Mouse (Mus musculus) liver, embryonic 14.5 days (tissue): ENCODE data around the gene Phactr4. TPM values are rescaled to one million over a fixed set of nuclear protein-coding genes. Genes with fewer than 3 reads are reported as not detected.
"Not testable (repeated sequence)": the region's sequence is repeated elsewhere in the genome, so short reads cannot be mapped to it uniquely, and the experiment has no call there.

Experiments
- ATAC-seq: fragments of 200-750 bp; cut with Nextera tagmentation; 2 replicates; pipeline ENCODE4 v1.8.0; 2017; ENCODE audit warnings: moderate number of reproducible peaks, mild to moderate bottlenecking, moderate library complexity; ENCODE audit not compliant: insufficient read depth
- DNase-seq, 3 experiments: peaks; one replicate each; pipeline ENCODE4 v3.0.0-alpha.2; 2012 to 2013; ENCODE audit warnings: low read depth in 3 of 3, low spot score in 3 of 3
- H3K27ac ChIP-seq: fragments of 300-500 bp; sonication (generic); 2 replicates; pipeline ENCODE4 v1.5.1; 2014; ENCODE audit warnings: moderate library complexity, mild to moderate bottlenecking, control low read depth, inconsistent platforms
- H3K27me3 ChIP-seq: fragments of 300-500 bp; sonication (generic); 2 replicates; pipeline ENCODE4 v1.6.1; 2014; ENCODE audit warnings: mild to moderate bottlenecking, low read length, moderate library complexity; ENCODE audit not compliant: control insufficient read depth, insufficient read depth
- H3K36me3 ChIP-seq: fragments of 300-500 bp; sonication (generic); replicated peaks from 2 replicates; pipeline ENCODE4 v1.6.1; 2014; ENCODE audit warnings: low read depth; ENCODE audit not compliant: control insufficient read depth, insufficient read depth
- H3K4me1 ChIP-seq, 2 experiments: fragments of 200-500 bp in 1 of 2; fragments of 300-500 bp in 1 of 2; sonication (generic) in 1 of 2; replicated peaks; 2 replicates each; pipeline ENCODE4 v1.6.1; 2012 to 2014; ENCODE audit warnings: antibody characterized with exemption in 1 of 2, inconsistent platforms in 1 of 2, low read length in 1 of 2; ENCODE audit not compliant: control insufficient read depth in 2 of 2, insufficient read depth in 2 of 2
- H3K4me2 ChIP-seq: fragments of 300-500 bp; sonication (generic); 2 replicates; pipeline ENCODE4 v1.6.1; 2014; ENCODE audit warnings: low read depth, mild to moderate bottlenecking, control low read depth, moderate library complexity
- H3K4me3 ChIP-seq, 2 experiments: fragments of 200-500 bp in 1 of 2; fragments of 300-500 bp in 1 of 2; sonication (generic) in 1 of 2; 2 replicates each; pipeline ENCODE4 v1.5.1; 2012 to 2014; ENCODE audit warnings: low read depth in 2 of 2, low read length in 2 of 2, mild to moderate bottlenecking in 2 of 2, control low read depth in 1 of 2, inconsistent platforms in 1 of 2, moderate library complexity in 1 of 2; ENCODE audit not compliant: insufficient read depth in 1 of 2
- H3K9ac ChIP-seq: fragments of 300-500 bp; sonication (generic); replicated peaks from 2 replicates; pipeline ENCODE4 v1.6.1; 2014; ENCODE audit warnings: mild to moderate bottlenecking, control low read depth, moderate library complexity
- H3K9me3 ChIP-seq: fragments of 300-500 bp; sonication (generic); 2 replicates; pipeline ENCODE4 v1.6.1; 2016; ENCODE audit warnings: low read length, mixed read lengths; ENCODE audit not compliant: control insufficient read depth
- CTCF ChIP-seq: IDR thresholded peaks from 2 replicates; pipeline ENCODE4 v1.5.1; 2016; ENCODE audit warnings: antibody characterized with exemption, low read depth, control low read depth
- EP300 ChIP-seq: IDR thresholded peaks from 2 replicates; pipeline ENCODE4 v1.6.1; 2016; ENCODE audit warnings: antibody characterized with exemption, low read depth
- WGBS: fragments of 180-500 bp; shearing (Covaris S2); extraction: QIAGEN DNeasy Blood & Tissue Kit; methylation state at CpG from one replicate; pipeline ENCODE4 v1.1.7; 2014; ENCODE audit not compliant: insufficient replicate concordance; 5-methylcytosine and 5-hydroxymethylcytosine counted together
- polyA plus RNA-seq, 2 experiments: library from polyadenylated mRNA; depleted of rRNA in 1 of 2; stranded (reverse) in 1 of 2; unstranded in 1 of 2; fragments of >200 nt; fragmentation: Nextera tagmentation in 1 of 2; extraction: Ambion mirVana in 1 of 2; gene quantifications; 2 replicates each; pipeline versions ENCODE4 v1.2.1 to v1.2.3; 2012 to 2014

The Phactr4 gene
- polyA plus RNA-seq, 2 experiments, result 7.4 to 10.9 TPM

DNA sequence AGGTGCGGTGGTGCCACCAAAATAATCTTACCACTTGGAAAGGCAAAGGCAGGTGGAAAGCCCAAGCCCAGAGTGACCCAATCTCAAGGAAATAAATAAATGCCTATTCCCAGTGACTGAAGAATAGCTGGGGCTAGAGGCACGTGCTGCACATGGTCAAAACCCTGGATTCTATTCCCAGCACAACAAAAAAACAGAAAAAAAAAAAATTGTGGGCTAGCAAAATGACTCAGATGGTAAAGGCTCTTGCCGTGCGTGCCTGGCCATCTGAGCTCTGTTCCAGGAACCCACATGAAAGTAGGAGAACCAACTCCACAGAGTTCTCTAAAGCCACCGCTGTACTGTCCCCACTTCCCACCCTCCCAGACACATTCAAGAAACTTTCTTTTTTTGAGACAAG lies 1.8 kb downstream of the Phactr4 start:
- Histone ChIP-seq H3K27ac (peak overlapping the region; percentile 10; the same call in 1 of the 2 replicates), H3K4me2 (peak overlapping the region; percentile 88), H3K36me3 (no peaks in the 10 kb centered on the region), H3K9me3 (no peaks in the 10 kb centered on the region), H3K4me3 (peak overlapping the region in 1 of 2 experiments; percentile 79; a peak in 3 of 4 replicates), H3K4me1 (peaks cover 12 to 17% of the 10 kb centered on the region in 2 experiments), H3K27me3 (no peaks in the 10 kb centered on the region), H3K9ac (peak overlapping the region; percentile 89)
- no peak for TF ChIP-seq CTCF
- no peak for TF ChIP-seq EP300
- ATAC-seq, result no peak
- 65% methylated on average over 5 of the region's 5 CpGs for WGBS
- DNase-seq, result no peak

DNA sequence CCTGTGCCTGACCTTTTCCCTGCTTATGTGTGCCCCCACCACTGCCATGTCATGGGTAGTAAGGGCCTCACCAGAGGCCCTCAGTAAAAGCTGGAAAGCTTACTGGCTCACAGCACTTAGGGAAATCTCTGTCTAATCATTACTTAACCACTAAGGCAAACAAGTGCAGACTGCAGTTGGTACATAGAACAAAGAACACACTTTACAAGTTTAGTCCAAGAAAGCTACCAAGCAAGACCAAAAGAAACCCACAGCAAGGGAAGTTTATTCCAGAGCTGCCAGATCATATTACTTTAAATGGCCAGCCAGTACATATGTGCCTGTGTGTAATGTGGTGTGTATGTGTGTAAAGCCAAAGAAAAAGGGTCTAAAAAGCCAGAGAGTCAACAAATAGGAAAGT lies 6.3 kb downstream of the Phactr4 start:
- Histone ChIP-seq H3K36me3 (no peaks in the 10 kb centered on the region), H3K4me2 (no peak overlapping the region; the same call in 1 of the 2 replicates), H3K4me3 (no peak overlapping the region), H3K27ac (no peak overlapping the region), H3K9me3 (no peaks in the 10 kb centered on the region), H3K27me3 (no peaks in the 10 kb centered on the region), H3K4me1 (peaks cover 8 to 20% of the 10 kb centered on the region in 2 experiments), H3K9ac (no peak overlapping the region)
- no peak for TF ChIP-seq EP300
- TF ChIP-seq CTCF, result no peak
- no peak for DNase-seq
- ATAC-seq, result no peak

GRCm38 (mm10) chr4:132413257-132413656 lies 9.0 kb downstream of the Phactr4 start:
- peaks cover 2 to 13% of the 10 kb centered on the region in 2 experiments for H3K4me1 ChIP-seq

DNA sequence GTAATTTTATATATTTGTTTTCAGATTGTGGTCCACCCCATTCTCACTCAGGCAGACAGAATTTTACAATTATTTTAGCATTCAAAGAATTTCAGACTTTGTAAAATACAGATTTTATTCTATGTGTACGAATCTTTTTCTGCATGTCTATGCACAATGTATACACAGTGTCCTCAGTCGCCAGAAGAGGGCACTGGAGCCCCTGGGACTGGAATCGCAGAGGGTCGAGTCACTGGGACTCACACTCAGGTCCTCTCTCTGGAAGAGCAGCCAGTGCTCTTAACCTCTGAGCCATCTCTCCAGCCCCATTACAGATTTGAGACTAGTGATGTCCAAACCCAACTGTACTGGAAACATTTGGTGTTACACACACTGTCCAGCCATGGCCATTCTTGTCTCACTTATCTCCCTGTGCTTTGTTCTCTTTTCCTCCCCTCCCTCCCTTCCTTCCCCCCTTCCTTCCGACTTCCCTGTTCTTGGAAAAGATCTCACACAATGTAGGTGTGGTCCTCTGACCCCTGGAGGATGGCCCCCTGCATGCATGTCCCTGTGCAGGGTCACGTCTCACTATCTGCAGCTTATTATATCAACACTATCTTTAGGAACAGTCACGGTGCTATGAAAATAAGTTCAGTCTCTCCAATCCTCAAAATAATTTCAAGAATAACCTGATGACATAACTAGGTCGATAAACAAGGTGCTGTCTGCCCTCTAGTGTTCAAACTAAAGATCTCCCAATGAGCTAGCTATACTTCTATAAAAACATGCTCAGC lies 10.8 kb downstream of the Phactr4 start:
- H3K9me3 ChIP-seq, result no peaks in the 10 kb centered on the region
- H3K9ac ChIP-seq, result no peak overlapping the region
- H3K36me3 ChIP-seq, result no peaks in the 10 kb centered on the region
- no peak overlapping the region for H3K4me3 ChIP-seq
- 32% methylated on average over 8 of the region's 8 CpGs for WGBS
- H3K4me1 ChIP-seq, result peaks cover 0 to 9% of the 10 kb centered on the region in 2 experiments; a peak in 3 of 4 replicates
- peak; percentile 67 for TF ChIP-seq CTCF
- TF ChIP-seq EP300, result 0 out of 2 replicates have a peak, but pooled peaks have one; percentile 13
- DNase-seq (no peak), ATAC-seq (peak; percentile 71)
- H3K4me2 ChIP-seq, result no peak overlapping the region
- no peaks in the 10 kb centered on the region for H3K27me3 ChIP-seq
- no peak overlapping the region; the same call in 1 of the 2 replicates for H3K27ac ChIP-seq

More at GRCm38 (mm10) chr4:132413257-132413656, 9.0 kb downstream of the Phactr4 start:
- not testable (repeated sequence) for H3K9ac ChIP-seq, H3K36me3 ChIP-seq, ATAC-seq, H3K4me3 ChIP-seq, H3K9me3 ChIP-seq, H3K27me3 ChIP-seq, H3K27ac ChIP-seq, H3K4me2 ChIP-seq, DNase-seq
- 82% methylated on average over 4 of the region's 4 CpGs for WGBS

DNA sequence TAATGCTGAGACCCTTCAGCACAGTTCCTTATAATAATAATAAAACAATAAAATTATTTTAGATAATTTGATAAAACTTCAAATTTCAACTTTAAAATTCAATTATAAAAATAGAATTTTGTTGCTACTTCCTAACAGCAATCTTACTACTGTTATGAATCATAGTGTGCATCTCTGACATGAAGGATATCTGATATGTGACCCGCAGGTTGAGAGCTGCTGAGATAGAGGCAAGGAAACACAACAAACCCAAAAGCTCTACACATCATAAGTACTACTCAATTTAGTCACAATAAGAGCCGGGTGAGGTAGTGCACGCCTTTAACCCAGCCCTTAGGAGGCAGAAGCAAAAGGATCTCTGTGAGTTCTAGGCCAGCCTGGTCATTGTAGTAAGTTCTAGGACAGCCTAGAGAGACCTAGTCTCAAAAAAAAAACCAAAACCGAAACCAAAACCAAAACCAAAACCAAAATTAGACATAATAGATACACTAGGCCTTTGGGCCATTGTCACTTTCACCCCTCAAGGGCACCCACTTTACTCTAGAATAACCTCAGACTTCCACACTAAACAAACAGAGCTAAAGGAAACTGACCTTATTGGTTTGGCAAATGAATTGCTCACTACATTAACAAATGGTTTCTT lies 12.6 kb downstream of the Phactr4 start:
- no peak overlapping the region for H3K9ac ChIP-seq
- H3K9me3 ChIP-seq, result no peaks in the 10 kb centered on the region
- DNase-seq, result no peak
- no peak overlapping the region for H3K4me3 ChIP-seq
- no peak overlapping the region for H3K27ac ChIP-seq
- ATAC-seq, result no peak
- TF ChIP-seq EP300, result no peak
- no peak for TF ChIP-seq CTCF
- no peak overlapping the region for H3K4me2 ChIP-seq
- H3K36me3 ChIP-seq, result no peaks in the 10 kb centered on the region
- H3K27me3 ChIP-seq, result no peaks in the 10 kb centered on the region
- peaks cover 0 to 6% of the 10 kb centered on the region in 2 experiments; a peak in 3 of 4 replicates for H3K4me1 ChIP-seq
- 67% methylated on average over 4 of the region's 4 CpGs for WGBS
